Mouse (Mus musculus) left cerebral cortex, adult 9 months (tissue): ENCODE data around the gene Vash1.
A peak's percentile ranks its signal among the peaks of the same experiment; 100 is the strongest.

Experiments
- DNase-seq, 2 experiments: peaks; one replicate each; pipeline ENCODE4 v3.0.0; 2022; ENCODE audit warnings: low spot score in 2 of 2

Gene Vash1

GRCm38 (mm10) chr12:86683698-86684097 is 5.2 kb downstream of the Vash1 start:
- DNase-seq, result no peak

- DNase-seq, result peak in 1 of 2 experiments; percentile 71
These were observed 6.8 kb downstream of the Vash1 start for GRCm38 (mm10) chr12:86685275-86685674.

GRCm38 (mm10) chr12:86686551-86687330 is 8.2 kb downstream of the Vash1 start:
- peak in 1 of 2 experiments; percentile 59 for DNase-seq

- DNase-seq, result no peak
These were observed 9.0 kb downstream of the Vash1 start for GRCm38 (mm10) chr12:86687445-86687955.

- DNase-seq, result no peak
These were observed 9.6 kb downstream of the Vash1 start for GRCm38 (mm10) chr12:86687971-86688573.

GRCm38 (mm10) chr12:86688917-86689316 is 10.4 kb downstream of the Vash1 start:
- DNase-seq, result no peak

GRCm38 (mm10) chr12:86690700-86691485 is 12.4 kb downstream of the Vash1 start:
- no peak for DNase-seq

GRCm38 (mm10) chr12:86692471-86693356 is 14.2 kb downstream of the Vash1 start:
- no peak for DNase-seq

GRCm38 (mm10) chr12:86693389-86693788 is 14.9 kb downstream of the Vash1 start:
- no peak for DNase-seq

- DNase-seq, result no peak
These were observed 15.9 kb downstream of the Vash1 start for GRCm38 (mm10) chr12:86694441-86694840.

- DNase-seq, result no peak
These were observed 19.5 kb downstream of the Vash1 start for GRCm38 (mm10) chr12:86697996-86698395.

- DNase-seq, result no peak
These were observed 20.0 kb downstream of the Vash1 start for GRCm38 (mm10) chr12:86698537-86698936.

- DNase-seq, result peak; percentile 82 to 94
These were observed 21.7 kb downstream of the Vash1 start for GRCm38 (mm10) chr12:86699965-86700926.

- DNase-seq, result no peak
These were observed 22.4 kb downstream of the Vash1 start for GRCm38 (mm10) chr12:86700927-86701310.

GRCm38 (mm10) chr12:86701491-86701890 is 23.0 kb downstream of the Vash1 start:
- no peak for DNase-seq

GRCm38 (mm10) chr12:86702690-86703089 is 24.2 kb downstream of the Vash1 start:
- no peak for DNase-seq

- no peak for DNase-seq
These were observed 27.3 kb downstream of the Vash1 start for GRCm38 (mm10) chr12:86705843-86706242.

- DNase-seq, result no peak
These were observed 35.5 kb downstream of the Vash1 start for GRCm38 (mm10) chr12:86714026-86714425.

- peak in 1 of 2 experiments; percentile 81 for DNase-seq
These were observed 36.9 kb downstream of the Vash1 start for GRCm38 (mm10) chr12:86715401-86715800.

GRCm38 (mm10) chr12:86716962-86717361 is 38.5 kb downstream of the Vash1 start:
- DNase-seq, result no peak
